Mouse (Mus musculus) R1 (cell line): ENCODE results near the gene Ifnar1.
A peak's percentile ranks its signal among the peaks of the same experiment; 100 is the strongest.
"Not testable (repeated sequence)": the region's sequence is repeated elsewhere in the genome, so short reads cannot be mapped to it uniquely, and the experiment has no call there.

Experiments used
- DNase-seq: peaks from one replicate; pipeline ENCODE4 v3.0.0-alpha.2; 2018; ENCODE audit warnings: low read depth, low spot score

Gene Ifnar1

GRCm38 (mm10) chr16:91504701-91505100, 19.7 kb downstream of the Ifnar1 start:
- no peak for DNase-seq

GRCm38 (mm10) chr16:91505116-91505601, 20.1 kb downstream of the Ifnar1 start:
- no peak for DNase-seq

GRCm38 (mm10) chr16:91506396-91506795, 21.4 kb downstream of the Ifnar1 start:
- DNase-seq: no peak

GRCm38 (mm10) chr16:91512161-91512787, 27.2 kb downstream of the Ifnar1 start:
- peak; percentile 81 for DNase-seq

GRCm38 (mm10) chr16:91513099-91513498, 28.1 kb downstream of the Ifnar1 start:
- DNase-seq: no peak

GRCm38 (mm10) chr16:91517020-91517419, 32.0 kb downstream of the Ifnar1 start:
- DNase-seq: no peak

- no peak for DNase-seq
Observed at GRCm38 (mm10) chr16:91522040-91522439, 37.0 kb downstream of the Ifnar1 start.

GRCm38 (mm10) chr16:91522479-91523309, 37.7 kb downstream of the Ifnar1 start:
- DNase-seq: no peak

GRCm38 (mm10) chr16:91524206-91524605, 39.2 kb downstream of the Ifnar1 start:
- DNase-seq: no peak

GRCm38 (mm10) chr16:91526274-91526673, 41.2 kb downstream of the Ifnar1 start:
- no peak for DNase-seq

- peak; percentile 75 for DNase-seq
Observed at GRCm38 (mm10) chr16:91527051-91527450, 42.0 kb downstream of the Ifnar1 start.

GRCm38 (mm10) chr16:91527500-91527899, 42.5 kb downstream of the Ifnar1 start:
- DNase-seq: no peak

GRCm38 (mm10) chr16:91528578-91528977, 43.5 kb downstream of the Ifnar1 start:
- no peak for DNase-seq

- DNase-seq: not testable (repeated sequence)
Observed at GRCm38 (mm10) chr16:91530830-91531229, 45.8 kb downstream of the Ifnar1 start.

- DNase-seq: no peak
Observed at GRCm38 (mm10) chr16:91531856-91532255, 46.8 kb downstream of the Ifnar1 start.

GRCm38 (mm10) chr16:91532429-91532828, 47.4 kb downstream of the Ifnar1 start:
- no peak for DNase-seq

GRCm38 (mm10) chr16:91533097-91534001, 48.3 kb downstream of the Ifnar1 start:
- DNase-seq: no peak

- peak; percentile 87 for DNase-seq
Observed at GRCm38 (mm10) chr16:91534477-91534876, 49.4 kb downstream of the Ifnar1 start.

GRCm38 (mm10) chr16:91534888-91535287, 49.9 kb downstream of the Ifnar1 start:
- DNase-seq: no peak

- DNase-seq: no peak
Observed at GRCm38 (mm10) chr16:91536372-91536771, 51.3 kb downstream of the Ifnar1 start.

GRCm38 (mm10) chr16:91537065-91537464, 52.0 kb downstream of the Ifnar1 start:
- no peak for DNase-seq

- no peak for DNase-seq
Observed at GRCm38 (mm10) chr16:91538051-91538450, 53.0 kb downstream of the Ifnar1 start.
